Mouse (Mus musculus) gonadal fat pad, adult 2 months (tissue): Measurements from ENCODE around the gene Atg10. TPM values are rescaled to one million over a fixed set of nuclear protein-coding genes. Genes with fewer than 3 reads are reported as not detected.
A peak's percentile ranks its signal among the peaks of the same experiment; 100 is the strongest.
"Not testable (repeated sequence)": the region's sequence is repeated elsewhere in the genome, so short reads cannot be mapped to it uniquely, and the experiment has no call there.

Experiments
- DNase-seq: peaks from one replicate; pipeline ENCODE4 v3.0.0-alpha.2; 2012; ENCODE audit warnings: low read depth
- polyA plus RNA-seq: library from polyadenylated mRNA; depleted of rRNA; stranded (reverse); fragments of >200 nt; gene quantifications from 2 replicates; pipeline ENCODE4 v1.2.3, GENCODE M21; 2012; rRNA removed

Gene Atg10
- polyA plus RNA-seq: 4.3 and 4.7 TPM in 2 replicates

DNA sequence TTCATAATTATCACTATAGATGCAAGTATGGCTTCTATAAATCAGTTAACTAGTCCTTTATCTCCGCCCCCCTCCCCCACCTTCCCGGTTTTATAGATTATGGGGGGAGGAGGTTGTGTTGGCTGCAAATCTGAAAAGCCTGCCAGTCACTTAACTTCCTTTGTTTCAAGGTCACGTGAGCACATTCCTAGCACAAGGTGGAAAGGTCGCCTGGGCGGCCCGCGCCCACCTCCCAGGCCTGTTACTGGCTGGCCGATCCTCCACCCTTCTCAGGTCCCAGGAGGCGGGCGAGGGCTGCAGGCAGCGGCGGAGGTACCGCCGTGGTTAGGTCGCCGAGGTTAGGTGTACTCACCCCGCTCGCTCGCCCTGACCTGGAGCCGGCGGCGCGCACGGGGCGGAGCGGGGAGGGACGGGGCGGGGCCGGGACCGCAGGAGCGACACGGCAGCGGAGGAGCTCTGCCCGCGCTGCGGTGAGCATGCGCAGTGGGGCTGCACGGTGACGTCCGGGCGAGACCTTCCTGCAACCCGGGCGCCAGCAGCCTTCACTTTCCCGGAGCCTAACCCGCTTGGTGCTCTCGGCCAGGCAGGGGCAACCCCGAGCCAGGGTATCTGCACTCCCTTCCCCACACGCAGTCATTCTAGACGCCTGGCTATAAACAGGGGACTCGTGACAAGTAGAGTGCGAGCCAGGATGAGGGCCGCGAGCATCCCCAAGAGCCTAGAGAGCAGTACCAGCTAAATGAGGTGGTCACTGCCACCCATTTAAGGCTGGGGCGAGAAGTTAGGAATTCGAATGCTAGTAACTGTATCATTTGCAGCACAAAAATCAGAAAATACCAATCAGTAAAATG, at the start of gene Atg10:
TSS of gene Atg10 (minus strand) at position 382 of the 851 bp plus-strand sequence.
- DNase-seq: no peak

DNA sequence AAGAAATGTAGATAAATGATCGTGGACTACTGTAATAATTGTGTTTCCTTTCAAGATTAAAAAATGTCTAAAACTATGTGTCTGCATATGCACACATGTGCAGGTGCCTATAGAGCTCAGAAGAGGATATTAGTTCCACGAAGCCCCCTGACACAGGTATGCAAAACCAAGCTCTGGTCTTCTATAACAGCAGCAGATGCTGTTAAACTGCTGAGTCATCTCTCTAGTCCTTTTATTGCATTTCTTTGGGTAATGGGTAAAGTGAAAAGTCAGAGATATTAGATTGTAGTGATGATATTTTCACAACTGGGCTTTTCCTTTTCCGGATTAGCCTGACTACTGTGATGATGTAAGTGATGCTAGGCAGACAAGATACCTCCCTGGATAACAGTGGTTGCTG, 28.6 kb upstream of the Atg10 start:
- DNase-seq: no peak

DNA sequence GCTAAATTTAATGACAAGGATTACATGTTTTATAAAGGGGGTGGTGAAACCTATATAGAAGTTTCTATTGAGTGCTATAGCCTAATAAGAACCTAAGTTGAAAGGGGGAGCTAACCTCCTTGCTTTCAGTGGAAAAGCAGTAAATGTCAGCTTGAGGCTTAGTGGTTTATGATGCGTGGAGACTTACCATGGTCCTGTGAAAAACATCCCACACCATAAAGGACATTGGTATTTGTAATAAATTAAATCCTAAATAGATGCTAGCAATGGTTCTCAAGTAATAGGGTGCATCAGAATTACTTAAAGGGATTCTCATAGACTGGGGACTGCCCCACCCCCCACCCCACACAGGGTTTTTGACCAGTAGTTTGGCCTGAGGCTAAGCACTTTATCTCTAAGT, 27.9 kb upstream of the Atg10 start:
- DNase-seq: no peak

- DNase-seq: not testable (repeated sequence)
Observed at GRCm38 (mm10) chr13:91250050-91250449, 26.3 kb upstream of the Atg10 start.

DNA sequence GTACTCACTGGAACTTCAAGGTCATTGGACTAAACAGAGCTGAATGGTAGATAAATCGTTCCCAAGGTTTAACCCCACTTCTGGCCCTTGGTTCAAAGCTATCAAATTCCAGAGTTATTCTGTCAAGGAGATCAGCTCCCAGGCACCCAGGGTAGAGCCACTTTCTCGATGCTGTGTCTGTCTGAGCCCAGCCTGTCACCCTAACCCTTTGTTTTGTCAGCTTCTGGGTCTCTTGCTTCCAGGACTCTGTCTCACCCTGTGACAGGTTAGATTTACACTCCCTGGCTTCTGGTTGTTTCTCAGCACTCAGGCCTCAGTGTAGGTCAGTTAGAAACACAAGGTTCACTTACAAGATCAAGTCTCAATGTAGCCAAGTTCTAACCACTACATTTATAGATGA, 22.7 kb upstream of the Atg10 start:
- no peak for DNase-seq

- no peak for DNase-seq
Observed at GRCm38 (mm10) chr13:91237976-91238375, 14.2 kb upstream of the Atg10 start.

DNA sequence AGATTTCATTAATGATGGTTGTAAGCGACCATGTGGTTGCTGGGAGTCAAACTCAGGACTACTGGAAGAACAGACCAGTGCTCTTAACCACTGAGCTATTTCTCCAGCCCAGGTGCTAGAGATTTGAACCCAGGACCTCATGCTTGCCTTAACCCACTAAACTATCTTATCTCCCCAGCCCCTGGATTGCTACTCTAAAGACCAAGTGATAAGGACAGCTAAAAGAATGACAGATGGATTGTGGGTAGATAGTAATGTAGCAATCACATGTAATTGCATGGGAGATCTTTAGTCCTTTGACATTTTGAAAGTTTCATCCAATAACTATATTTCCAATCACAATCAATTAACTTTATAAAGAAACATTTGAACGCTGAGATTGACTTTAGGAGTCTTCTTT, 13.1 kb upstream of the Atg10 start:
- no peak for DNase-seq

DNA sequence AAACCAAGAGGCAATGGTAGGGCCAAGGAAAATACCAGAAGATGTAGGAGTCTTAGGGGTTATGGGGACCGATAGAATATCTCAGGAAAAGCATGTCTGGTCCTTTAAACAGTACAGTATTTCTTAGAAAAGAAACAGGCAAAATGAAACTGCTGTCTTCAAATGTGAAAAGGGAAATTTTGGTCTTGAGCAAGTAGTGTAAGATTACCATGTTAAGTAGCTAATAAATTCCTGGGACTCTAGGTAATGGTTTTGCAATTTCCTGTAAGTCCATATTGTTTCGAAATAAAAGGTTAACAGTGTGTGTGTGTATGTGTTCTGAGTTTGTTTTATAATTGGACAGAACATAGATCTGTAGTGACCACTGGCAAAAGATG, 658 bp upstream of the Atg10 start:
- DNase-seq: peak; percentile 66

DNA sequence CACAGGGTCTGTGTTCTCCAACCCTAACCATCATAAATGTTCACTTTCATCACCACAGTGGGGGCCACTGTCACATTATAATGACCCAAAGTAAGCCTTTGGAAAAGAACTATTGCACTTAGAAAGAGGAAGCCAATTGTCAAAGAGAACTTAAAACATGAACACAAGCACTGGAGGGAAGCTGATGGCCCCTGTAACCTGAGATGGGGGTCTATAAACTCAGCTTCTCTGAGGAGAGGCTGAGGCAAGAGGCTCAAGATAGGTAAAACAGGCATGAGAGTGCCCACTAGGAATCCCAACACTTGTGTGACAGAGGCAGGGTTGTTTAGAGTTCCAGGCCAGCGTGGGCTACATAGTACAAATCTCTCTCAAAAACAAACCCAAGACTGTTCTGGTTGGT, 705 bp downstream of the Atg10 start:
- DNase-seq: no peak

- no peak for DNase-seq
Observed at GRCm38 (mm10) chr13:91221696-91222095, 2.1 kb downstream of the Atg10 start.

- no peak for DNase-seq
Observed at GRCm38 (mm10) chr13:91217691-91218090, 6.1 kb downstream of the Atg10 start.

DNA sequence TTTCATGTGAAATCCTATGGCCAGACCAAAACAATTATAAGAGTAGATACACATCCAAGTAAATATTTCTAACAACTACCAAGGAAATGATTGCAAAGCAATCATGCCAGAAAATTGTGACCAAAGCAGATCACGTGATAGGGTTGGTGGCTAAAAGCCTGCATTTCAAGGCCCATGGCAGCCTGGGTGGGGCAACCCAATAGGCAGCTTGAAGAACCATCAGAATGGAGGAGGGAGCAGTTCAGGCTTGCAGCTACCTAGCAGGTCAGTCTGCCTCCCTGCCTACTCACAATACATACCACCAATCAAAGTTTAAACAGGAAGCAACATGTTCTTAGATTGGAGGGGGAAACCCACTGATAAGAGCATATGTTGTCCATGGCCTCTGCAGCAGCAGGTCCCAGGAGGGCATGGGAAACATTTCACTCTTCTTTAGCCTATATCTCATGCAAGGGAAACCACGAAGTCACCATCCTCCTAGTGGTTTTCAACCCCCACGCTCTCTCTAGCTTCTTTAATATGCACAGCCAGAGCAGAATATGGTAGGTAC, 7.0 kb downstream of the Atg10 start:
- no peak for DNase-seq

- DNase-seq: no peak
Observed at GRCm38 (mm10) chr13:91212958-91213357, 10.8 kb downstream of the Atg10 start.

- no peak for DNase-seq
Observed at GRCm38 (mm10) chr13:91206237-91206636, 17.5 kb downstream of the Atg10 start.

DNA sequence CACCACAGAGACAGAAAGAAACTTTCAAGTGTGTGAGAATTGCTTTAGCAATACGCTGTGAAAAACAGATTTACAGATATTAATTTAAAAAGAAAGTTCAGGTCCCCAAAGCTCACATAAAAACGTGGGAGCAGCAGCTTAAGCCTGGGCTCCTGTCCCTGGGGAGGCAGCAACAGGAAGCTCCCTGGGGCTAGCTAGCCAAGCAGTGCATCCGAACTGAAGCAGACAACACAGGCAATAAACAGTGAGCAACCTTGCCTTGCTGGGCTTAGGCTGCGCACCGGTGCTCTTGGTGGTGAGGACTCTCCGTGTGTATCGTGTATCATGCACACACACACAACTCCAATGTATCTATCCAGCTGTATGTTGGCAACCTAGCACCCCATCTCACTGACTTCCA, 21.2 kb downstream of the Atg10 start:
- DNase-seq: no peak

DNA sequence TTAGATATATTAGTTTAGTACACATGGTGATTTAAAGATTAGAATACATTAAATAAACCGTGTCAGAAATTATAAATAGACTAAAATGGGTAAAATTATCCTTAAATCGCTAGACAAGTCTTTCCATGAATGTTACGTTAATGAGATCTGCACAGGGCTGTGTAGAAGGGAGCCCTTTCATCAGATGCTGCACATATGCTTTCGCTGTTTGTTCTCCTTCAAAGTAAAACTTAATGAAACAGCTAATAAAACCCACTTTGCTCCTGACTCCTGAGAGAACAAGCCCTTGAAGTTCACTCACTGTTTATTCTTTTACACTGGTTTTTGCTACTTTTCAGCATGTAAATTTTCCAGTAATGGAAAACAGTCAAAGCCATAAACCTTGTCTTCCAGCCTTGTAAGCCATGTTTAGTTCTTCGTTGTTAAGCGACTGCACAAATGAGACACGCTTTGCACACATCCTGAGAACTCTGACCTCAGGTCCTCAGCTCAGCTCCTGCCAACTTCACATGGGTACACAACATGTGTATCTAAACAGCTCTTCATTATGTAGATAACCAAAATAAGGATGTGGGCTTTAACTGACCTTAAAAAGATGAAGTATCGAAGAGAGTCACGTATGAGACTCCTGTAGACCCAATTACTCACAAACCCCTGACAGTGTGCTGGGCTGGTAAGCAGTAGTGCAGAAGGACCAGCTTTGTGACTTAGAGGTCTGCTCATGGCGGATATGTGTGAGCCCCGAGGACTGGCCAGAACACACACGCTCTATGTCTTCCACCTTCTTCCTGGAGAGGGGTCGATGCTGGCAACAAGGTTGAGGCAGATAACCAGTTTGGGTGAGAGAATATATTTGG, 36.2 kb downstream of the Atg10 start:
- DNase-seq: no peak

GRCm38 (mm10) chr13:91185248-91185867, 38.4 kb downstream of the Atg10 start:
- DNase-seq: no peak

- no peak for DNase-seq
Observed at GRCm38 (mm10) chr13:91184226-91184625, 39.5 kb downstream of the Atg10 start.

GRCm38 (mm10) chr13:91180364-91180763, 43.4 kb downstream of the Atg10 start:
- no peak for DNase-seq

DNA sequence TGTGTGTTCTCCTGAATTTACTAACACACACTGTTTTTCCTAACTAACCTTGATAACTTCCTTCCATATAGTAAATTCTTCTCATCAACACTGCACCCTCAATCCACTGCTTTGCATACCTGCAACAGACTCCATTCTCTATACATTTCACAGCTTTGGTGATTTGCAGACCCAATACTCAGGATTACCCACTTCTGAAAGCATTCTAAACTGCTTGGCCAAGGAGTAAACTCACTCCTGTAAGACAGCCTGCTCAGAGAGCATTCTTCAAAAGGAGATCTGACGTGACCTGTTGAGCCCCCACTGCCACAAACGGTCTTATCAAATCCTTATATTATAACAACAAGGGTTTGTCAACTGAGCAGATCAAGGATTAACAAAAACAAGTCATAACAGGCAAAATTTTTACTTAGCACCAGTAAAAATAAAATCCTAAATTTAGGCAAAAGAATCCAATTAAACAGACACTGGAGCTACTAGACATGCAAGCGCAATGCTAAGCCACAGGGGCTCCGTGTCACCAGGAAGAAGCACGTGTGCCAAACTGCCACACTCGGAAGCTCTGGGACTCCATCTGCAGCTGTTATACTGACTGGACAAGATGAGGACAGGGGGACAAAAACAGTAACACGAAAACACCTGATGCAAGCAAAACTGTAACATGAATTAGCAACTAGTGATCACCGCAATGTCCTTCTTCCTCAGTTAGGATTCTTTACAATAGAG, 44.4 kb downstream of the Atg10 start:
- DNase-seq: no peak

DNA sequence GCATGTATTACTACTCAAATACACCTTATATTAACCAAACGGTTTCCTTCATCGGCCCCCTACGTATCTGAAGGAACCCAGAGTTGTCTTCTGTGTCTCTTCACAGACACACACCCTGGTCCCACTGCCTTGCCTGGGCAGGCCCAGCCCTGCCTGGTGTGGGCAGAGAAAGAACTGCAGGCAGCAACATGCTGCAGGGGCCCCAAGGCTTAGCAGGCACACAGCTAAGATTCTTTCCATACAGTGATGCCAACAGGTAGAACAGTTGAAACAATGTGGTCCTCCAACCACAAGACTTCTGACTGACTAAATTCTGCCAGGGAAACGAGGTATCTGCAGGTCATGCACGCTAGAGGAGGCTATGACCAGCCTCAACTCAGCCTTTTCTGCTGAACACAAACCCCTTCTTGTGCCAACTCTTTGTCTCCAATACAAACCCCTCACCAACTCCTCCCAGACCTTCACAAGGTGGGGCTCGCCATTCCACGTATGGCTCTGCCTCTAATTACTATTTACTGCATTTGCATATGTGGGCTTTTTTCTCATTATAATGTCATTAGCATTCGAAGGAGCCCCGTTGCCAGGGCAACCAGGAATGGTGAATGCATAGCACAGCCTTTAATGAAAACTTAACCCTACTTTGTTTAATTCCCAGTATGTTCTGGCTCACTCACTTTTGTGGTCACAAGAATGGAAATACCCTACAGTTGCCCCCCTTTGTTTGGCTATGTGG, 45.2 kb downstream of the Atg10 start:
- DNase-seq: peak; percentile 83
